Mouse (Mus musculus) G1E (cell line): Measurements from ENCODE around the gene Nodal.

ENCODE experiments used
- CTCF ChIP-seq: IDR thresholded peaks from 2 replicates; pipeline ENCODE4 v1.5.1; 2012; ENCODE audit warnings: low read depth, low read length, inconsistent platforms, mixed read lengths
- GATA1 ChIP-seq: IDR thresholded peaks from 2 replicates; pipeline ENCODE4 v1.6.1; 2012; ENCODE audit warnings: borderline replicate concordance, low read length, inconsistent platforms, mixed read lengths

DNA sequence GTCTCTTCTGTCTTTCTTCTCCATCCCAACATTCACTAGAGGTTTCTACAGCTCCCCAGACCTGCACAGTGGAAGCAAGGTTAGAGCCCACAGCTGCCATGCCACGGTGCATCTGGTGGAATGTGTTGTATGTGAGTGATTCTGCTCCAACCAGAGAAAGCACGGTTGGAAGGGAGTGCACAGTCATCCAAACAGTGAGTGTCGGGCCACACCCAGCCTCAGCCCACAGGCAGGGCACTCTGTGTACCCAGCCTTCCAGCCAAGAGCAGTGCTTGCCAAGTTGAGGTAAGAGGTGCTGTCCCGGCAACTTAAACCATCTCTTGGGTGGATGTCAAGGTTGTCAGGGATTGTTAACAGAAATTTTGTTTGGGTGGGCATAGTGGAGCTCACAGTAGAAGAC is 47.2 kb downstream of the Nodal start:
- TF ChIP-seq CTCF (no peak), GATA1 (no peak)
